Mouse (Mus musculus) thymus, postnatal 0 days (tissue): ENCODE data around the gene Ccl28. TPM values are rescaled to one million over a fixed set of nuclear protein-coding genes. Genes with fewer than 3 reads are reported as not detected.
A peak's percentile ranks its signal among the peaks of the same experiment; 100 is the strongest.
"Not testable (repeated sequence)": the region's sequence is repeated elsewhere in the genome, so short reads cannot be mapped to it uniquely, and the experiment has no call there.

Experiments
- DNase-seq: peaks from one replicate; pipeline ENCODE4 v3.0.0-alpha.2; 2015; ENCODE audit warnings: low spot score
- polyA plus RNA-seq: library from polyadenylated mRNA; unstranded; fragments of >200 nt; fragmentation: Nextera tagmentation; extraction: Ambion mirVana; gene quantifications from 2 replicates; pipeline ENCODE4 v1.2.1, GENCODE M21; 2015

The Ccl28 gene
- 0.04 and 0.08 TPM in 2 replicates for polyA plus RNA-seq

DNA sequence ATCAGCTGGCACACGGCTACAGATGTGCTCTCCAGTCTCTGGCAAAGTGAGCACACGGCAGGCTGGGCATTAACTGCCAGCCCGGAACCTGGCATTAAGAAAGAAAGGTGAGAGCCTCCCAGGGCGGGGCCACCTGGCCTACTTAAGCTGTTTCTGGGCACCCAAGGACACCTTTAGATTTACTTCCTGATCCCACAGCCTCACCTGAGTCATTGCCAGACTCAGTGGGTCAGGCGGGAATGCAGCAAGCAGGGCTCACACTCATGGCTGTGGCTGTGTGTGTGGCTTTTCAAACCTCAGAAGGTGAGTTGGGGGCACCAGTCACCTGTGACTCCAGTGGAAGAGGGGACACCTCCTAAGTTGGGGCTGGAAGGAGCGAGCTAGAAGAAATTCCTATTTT is at the start of gene Ccl28:
Ccl28 (plus strand) TSS at position 186 of the 400 bp plus-strand sequence.
- DNase-seq: no peak

DNA sequence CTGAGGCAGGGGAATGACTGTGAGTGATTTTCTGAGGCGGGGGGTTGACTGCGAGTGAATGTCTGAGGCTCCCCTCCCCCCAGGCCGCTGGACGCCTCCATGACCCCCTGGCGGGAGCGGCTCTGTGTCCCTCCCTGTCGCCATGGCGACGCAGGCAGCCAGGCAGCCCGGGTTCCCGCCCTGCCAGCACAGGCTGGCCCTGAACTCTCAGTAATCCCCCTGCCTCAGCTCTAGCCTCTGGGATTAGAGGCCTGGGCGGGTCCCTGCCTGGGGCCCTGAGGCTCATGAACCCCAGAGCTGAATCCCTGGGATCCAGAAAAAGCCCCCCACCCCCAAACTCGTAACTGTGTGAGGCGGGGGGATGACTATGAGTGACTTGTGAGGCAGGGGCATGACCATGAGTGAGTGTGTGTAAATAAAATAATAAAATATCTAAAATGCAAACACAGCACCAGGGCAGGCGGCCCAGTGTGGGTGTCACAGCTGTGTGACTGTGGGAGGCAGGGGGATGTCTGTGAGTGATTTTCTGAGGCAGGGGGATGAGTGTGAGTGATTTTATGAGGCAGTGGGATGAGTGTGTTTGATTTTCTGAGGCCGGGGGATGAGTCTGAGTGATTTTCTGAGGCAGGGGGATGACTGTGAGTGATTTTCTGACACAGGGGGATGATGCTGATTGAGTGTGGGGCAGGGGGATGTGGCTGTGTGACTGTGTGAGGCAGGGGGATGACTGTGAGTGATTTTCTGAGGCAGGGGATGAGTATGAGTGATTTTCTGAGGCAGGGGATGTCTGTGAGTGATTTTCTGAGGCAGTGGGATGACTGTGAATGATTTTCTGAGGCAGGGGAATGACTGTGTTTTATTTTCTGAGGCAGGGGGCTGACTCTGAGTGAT is 27.1 kb upstream of the Ccl28 start:
- DNase-seq: peak; percentile 62

- DNase-seq: peak; percentile 43
These were observed 25.2 kb upstream of the Ccl28 start for GRCm38 (mm10) chr13:119598466-119598865.

DNA sequence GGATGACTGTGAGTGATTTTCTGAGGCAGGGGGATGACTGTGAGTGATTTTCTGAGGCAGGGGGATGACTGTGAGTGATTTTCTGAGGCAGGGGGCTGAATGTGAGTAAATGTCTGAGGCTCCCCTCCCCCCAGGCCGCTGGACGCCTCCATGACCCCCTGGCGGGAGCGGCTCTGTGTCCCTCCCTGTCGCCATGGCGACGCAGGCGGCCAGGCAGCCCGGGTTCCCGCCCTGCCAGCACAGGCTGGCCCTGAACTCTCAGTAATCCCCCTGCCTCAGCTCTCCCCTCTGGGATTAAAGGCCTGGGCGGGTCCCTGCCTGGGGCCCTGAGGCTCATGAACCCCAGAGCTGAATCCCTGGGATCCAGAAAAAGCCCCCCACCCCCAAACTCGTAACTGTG is 24.6 kb upstream of the Ccl28 start:
- DNase-seq: not testable (repeated sequence)

DNA sequence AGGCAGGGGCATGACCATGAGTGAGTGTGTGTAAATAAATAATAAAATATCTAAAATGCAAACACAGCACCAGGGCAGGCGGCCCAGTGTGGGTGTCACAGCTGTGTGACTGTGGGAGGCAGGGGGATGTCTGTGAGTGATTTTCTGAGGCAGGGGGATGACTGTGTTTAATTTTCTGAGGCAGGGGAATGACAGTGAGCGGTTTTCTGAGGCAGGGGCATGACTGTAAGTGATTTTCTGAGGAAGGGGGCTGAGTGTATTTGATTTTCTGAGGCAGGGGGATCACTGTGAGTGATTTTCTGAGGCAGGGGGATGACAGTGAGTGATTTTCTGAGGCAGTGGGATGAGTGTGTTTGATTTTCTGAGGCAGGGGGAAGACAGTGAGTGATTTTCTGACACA is 24.1 kb upstream of the Ccl28 start:
- DNase-seq: not testable (repeated sequence)

DNA sequence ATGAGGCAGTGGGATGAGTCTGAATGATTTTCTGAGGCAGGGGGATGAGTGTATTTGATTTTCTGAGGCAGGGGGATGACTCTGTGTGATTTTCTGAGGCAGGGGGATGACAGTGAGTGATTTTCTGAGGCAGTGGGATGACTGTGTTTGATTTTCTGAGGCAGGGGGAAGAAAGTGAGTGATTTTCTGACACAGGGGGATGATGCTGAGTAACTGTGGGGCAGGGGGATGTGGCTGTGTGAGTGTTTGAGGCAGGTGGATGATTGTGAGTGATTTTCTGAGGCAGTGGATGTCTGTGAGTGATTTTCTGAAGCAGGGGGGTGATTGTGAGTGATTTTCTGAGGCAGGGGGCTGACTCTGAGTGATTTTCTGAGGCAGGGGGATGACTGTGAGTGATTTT is 23.5 kb upstream of the Ccl28 start:
- DNase-seq: peak; percentile 80

DNA sequence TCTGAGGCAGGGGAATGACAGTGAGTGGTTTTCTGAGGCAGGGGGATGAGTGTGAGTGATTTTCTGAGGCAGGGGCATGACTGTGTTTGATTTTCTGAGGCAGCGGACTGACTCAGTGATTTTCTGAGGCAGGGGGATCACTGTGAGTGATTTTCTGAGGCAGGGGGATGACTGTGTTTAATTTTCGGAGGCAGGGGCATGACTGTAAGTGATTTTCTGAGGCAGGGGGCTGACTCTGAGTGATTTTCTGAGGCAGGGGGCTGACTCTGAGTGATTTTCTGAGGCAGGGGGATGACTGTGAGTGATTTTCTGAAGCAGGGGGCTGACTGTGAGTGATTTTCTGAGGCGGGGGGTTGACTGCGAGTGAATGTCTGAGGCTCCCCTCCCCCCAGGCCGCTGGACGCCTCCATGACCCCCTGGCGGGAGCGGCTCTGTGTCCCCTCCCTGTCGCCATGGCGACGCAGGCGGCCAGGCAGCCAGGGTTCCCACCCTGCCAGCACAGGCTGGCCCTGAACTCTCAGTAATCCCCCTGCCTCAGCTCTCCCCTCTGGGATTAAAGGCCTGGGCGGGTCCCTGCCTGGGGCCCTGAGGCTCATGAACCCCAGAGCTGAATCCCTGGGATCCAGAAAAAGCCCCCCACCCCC is 20.8 kb upstream of the Ccl28 start:
- peak; percentile 13 for DNase-seq

DNA sequence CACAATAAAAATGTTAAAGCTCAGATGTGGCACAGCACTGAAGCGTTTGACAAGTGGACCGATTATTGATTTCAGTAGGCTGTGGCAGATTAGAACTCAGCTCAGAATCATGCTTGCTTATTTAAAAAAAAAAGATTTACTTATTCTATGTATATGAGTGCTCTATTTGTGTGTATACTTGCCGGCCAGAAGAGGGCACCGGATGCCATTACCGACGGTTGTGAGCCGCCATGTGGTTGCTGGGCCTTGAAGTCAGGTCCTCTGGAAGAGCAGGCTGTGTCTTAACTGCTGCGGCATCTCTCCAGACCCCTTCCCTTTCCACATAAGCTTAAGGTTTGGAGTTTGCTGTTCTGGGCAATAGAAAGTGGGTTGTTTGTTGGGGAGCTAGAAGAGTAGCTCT is 19.7 kb upstream of the Ccl28 start:
- DNase-seq: not testable (repeated sequence)

GRCm38 (mm10) chr13:119604322-119604721 is 19.3 kb upstream of the Ccl28 start:
- DNase-seq: not testable (repeated sequence)

DNA sequence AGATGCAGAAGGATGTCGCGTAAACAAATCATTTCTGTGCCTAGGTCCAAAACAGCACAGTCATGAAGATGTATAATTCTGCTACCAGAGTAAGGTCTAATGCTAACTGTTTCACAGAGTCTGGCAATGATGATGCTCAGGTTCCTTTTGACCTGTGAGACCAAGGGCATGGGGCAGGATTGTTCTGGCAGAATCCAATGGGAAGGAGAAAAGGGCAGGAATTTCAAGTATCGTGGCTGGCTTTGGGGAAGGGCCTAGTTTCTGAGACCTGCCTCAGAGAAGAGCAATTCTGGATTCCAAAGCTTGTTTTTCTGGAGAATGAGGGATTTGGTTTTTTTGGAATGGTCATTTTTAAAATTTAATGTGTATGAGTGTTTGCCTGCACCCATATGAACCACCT is 4.8 kb upstream of the Ccl28 start:
- no peak for DNase-seq

GRCm38 (mm10) chr13:119619735-119620134 is 3.9 kb upstream of the Ccl28 start:
- DNase-seq: no peak

- not testable (repeated sequence) for DNase-seq
These were observed 2.3 kb downstream of the Ccl28 start for GRCm38 (mm10) chr13:119625952-119626351.

DNA sequence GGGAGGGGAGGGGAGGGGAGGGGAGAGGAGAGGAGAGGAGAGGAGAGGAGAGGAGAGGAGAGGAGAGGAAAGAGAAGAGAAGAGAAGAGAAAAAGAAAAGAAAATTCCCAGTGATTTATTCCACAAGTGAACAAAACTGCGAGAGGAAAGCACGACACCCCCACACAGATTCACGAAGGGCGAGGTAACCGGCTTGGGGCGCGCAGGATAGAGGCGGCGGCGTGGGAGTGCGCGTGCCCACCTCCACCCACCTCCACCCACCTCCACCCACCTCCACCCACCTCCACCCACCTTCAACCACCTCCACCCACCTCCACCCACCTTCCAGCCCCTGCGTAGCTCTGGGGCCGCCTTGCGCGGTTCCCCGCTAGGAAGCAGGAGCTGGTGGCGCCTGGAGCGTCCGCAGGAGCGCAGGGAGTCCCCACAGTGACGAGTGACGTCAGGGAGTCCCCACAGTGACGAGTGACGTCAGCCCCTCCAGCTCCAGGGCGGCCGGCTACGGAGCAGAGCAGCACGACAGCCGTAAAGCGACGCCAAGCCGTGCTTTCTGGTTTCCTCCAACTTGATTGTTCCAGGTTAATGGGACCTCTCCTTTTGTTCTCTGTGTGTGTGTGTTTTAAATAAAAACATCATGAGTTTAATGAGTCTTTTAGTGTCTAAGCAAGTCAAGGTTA is 8.0 kb downstream of the Ccl28 start:
- peak; percentile 88 for DNase-seq

- DNase-seq: no peak
These were observed 8.5 kb downstream of the Ccl28 start for GRCm38 (mm10) chr13:119632156-119632548.

DNA sequence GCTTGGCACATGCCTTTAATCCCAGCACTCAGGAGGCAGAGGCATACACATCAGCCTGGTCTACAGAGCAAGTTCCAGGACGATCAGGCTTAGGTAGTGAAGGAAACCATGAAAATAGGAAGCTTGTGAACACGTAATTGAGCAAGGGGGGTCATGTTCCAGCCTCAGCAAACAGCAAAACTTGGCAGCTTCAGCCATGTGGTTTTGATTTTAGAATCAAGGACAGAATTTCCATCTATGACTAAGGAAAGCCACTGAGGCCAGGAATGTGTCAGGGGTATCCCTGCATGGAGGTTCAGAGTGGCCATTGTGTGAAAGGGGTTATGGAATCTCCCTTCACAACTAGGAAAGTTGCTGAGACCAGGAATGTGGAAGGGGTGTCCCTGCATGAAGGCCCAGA is 11.9 kb downstream of the Ccl28 start:
- no peak for DNase-seq

- no peak for DNase-seq
These were observed 14.2 kb downstream of the Ccl28 start for GRCm38 (mm10) chr13:119637837-119638236.

DNA sequence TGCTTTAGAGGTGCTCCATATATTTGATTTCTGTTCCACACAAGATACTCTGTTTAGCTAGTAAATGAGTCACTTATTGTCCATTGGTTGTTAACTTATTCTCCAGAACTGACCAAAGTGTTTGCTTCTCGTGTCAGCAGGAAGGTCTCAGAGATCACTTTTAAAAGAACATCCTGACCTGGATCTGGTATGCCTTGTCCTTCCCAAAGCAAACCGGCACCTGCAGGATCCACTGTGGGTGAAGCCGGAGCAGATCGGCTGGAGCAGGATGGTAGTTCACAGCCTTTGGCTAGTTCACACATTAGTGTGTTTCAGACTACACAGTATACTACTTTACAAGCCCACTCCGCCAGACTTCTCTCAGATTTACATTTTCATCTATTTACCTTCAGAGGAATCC is 14.8 kb downstream of the Ccl28 start:
- DNase-seq: no peak

DNA sequence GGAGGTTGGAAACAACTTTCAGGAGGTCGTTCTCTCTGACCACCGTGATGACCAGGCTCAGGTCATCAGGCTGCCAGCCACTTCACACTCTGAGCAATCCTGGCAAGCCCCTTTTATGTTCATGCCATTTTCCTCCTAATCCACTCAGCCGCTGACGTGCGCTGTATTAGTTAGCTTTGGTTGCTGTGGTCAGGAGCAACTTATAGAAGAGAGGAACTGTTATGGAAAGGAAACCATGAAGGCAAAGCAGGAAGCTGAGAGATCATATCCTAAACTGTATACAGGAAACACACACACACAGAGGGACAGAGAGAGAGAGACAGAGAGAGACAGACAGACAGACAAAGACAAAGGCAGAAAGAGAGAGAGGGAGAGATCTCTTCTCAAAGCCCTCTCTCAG is 15.7 kb downstream of the Ccl28 start:
- no peak for DNase-seq

- peak; percentile 50 for DNase-seq
These were observed 16.9 kb downstream of the Ccl28 start for GRCm38 (mm10) chr13:119640504-119640903.

- no peak for DNase-seq
These were observed 17.5 kb downstream of the Ccl28 start for GRCm38 (mm10) chr13:119641145-119641544.

DNA sequence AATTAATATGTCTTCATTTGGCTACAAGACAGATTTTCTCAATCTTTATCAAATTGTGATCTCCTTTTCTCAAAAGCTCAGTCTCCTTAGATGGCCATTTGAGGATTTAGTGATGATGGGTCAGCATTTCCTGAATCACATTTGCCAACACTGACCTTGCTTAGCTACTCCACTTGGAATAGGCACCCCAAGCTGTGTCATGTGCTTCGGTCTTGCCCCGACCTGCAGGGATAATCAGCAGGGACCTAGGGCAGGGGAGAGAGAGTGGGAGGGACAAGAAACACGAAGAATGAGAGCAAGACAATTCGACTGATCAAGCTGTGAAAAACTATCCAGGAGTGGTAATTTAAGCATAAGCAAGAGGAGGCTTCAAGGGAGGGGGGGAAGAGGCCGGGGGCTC is 21.1 kb downstream of the Ccl28 start:
- no peak for DNase-seq

DNA sequence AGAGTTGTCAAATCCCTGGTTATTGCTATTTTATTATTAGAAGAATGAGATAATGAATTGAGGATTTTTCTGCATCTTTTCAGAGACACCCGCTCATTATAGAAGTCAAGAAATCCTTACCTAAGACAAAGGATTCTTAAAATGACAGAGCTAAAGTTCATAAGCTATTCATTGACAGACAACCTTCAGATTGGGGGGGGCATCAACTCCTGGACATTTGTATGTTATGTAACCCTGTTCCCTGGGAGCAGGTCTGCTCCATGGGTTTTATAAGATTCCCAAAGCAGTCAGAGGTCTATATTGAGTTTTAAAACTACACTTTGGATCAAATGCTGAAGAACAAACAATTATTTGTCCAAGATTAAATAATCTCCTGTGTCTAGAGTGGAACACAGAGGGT is 22.9 kb downstream of the Ccl28 start:
- no peak for DNase-seq
